Mouse (Mus musculus): ENCODE results near the gene Foxn2. TPM values are rescaled to one million over a fixed set of nuclear protein-coding genes. Genes with fewer than 3 reads are reported as not detected.

Foxn2 gene
- polyA plus RNA-seq (2014; fragmentation: Nextera tagmentation; extraction: Ambion mirVana): 7.2 and 8.2 TPM in 2 replicates

DNA sequence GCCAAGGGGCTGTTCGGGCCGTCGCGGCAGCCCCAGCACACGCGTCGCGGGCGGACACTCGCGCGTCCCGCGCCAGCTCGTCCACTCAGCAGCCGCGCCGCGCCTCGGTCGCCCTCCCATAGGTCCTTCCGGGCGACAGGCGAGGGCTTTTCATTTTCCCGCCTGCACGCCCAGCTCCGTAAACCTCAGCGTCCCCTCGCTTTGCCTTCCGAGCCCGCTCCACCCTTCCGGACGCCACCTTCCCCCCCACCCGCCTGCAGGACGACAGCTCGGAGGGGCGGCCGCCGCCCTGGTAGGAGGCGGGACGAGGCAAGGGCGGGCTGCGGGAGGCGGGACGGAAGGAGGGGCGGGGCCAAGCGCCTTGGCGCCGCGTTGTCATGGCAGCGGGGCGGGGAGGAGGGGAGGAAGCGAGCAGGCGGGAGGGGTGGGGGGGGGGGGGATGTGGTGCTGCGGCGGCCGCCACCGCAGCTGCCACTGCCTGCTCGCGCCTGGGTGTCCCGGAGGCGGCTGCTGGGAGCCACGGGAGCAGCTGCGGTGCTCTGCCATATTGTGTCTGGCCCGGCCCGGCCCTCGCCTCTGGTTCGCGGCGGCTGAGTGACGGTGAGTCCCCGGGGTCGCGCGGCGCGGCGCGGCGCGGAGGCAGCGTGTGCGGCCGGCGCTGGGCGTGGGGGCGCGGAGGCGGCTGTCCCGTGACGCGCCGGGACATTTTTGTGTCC, at the start of gene Foxn2:
Gene Foxn2, plus strand, starts transcription at position 427 of the 716 bp plus-strand sequence.
- Histone ChIP-seq H3K4me2 (peak within 1 kb of the TSS; percentile 81), H3K36me3 (ENCODE audit: control insufficient read depth, insufficient read depth, low read length) (no peaks in the 10 kb centered on the region), H3K4me3 (ENCODE audit: low read depth, low read length) (peak within 1 kb of the TSS; percentile 83), H3K9me3 (ENCODE audit: control insufficient read depth, low read length) (no peaks in the 10 kb centered on the region), H3K27ac (ENCODE audit: low read depth, low read length) (peak within 1 kb of the TSS; percentile 86), H3K9ac (ENCODE audit: low read length) (peak within 1 kb of the TSS; percentile 92), H3K27me3 (ENCODE audit: control insufficient read depth, insufficient read depth, low read length) (peaks cover 2% of the 10 kb centered on the region; the same call in 1 of the 2 replicates), H3K4me1 (ENCODE audit: control insufficient read depth, insufficient read depth, low read length) (peaks cover 3% of the 10 kb centered on the region; the same call in 1 of the 2 replicates)
- DNase-seq (ENCODE audit: low spot score, missing footprints) (peak; percentile 99), ATAC-seq (ENCODE audit: low FRiP score) (peak; percentile 92)
- WGBS: 0% methylated on average over 49 of the region's 93 CpGs

DNA sequence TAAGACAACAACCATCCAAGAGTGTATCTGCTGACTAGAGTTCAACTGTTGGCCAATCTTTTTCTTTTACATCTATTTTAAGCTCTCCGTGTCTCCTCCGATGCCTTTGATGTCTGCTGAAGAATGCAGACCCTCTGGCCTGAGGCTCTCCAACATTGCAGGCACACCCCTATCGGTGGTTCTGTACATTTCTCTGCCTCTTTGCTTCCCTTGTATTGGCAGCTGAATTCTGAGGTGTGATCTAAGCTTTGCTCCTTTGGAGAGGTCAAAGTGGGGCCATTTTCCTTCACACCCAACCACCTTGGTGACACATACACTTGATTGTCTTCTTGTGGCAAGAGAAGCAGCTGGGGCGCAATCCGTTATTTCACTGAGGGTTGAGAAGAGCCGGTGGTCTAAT, 43.0 kb upstream of the Foxn2 start:
- no peak overlapping the region for H3K27ac ChIP-seq (ENCODE audit: low read depth, low read length)
- H3K9me3 ChIP-seq (ENCODE audit: control insufficient read depth, low read length): no peaks in the 10 kb centered on the region
- no peak overlapping the region for H3K9ac ChIP-seq (ENCODE audit: low read length)
- DNase-seq (ENCODE audit: low spot score, missing footprints): no peak
- no peak for ATAC-seq (ENCODE audit: low FRiP score)
- H3K4me2 ChIP-seq: no peak overlapping the region
- no peaks in the 10 kb centered on the region for H3K27me3 ChIP-seq (ENCODE audit: control insufficient read depth, insufficient read depth, low read length)
- H3K4me1 ChIP-seq (ENCODE audit: control insufficient read depth, insufficient read depth, low read length): no peaks in the 10 kb centered on the region
- no peaks in the 10 kb centered on the region for H3K36me3 ChIP-seq (ENCODE audit: control insufficient read depth, insufficient read depth, low read length)
- 89% methylated on average over 6 of the region's 6 CpGs for WGBS
- H3K4me3 ChIP-seq (ENCODE audit: low read depth, low read length): no peak overlapping the region

DNA sequence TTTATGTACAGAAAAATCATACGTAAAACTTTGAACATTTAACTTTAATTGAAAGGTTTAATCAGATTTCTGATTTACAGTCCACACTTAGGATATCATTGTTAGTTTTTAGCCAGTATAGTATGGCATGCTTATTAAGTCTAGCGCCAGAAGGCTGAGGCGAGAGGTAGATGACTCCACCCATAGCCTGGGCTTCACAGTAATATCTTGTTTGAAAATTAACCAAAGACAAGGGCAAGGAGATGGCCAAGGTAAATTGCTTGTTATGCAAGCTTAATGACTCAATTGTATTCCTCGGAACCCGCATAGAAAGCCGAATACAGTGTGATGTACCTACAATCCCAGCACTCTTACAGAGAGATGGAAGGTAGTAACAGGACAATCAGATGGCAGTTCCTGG, 42.4 kb upstream of the Foxn2 start:
- no peak for ATAC-seq (ENCODE audit: low FRiP score)
- Histone ChIP-seq H3K27me3 (ENCODE audit: control insufficient read depth, insufficient read depth, low read length) (no peaks in the 10 kb centered on the region), H3K4me2 (no peak overlapping the region), H3K4me3 (ENCODE audit: low read depth, low read length) (no peak overlapping the region), H3K36me3 (ENCODE audit: control insufficient read depth, insufficient read depth, low read length) (no peaks in the 10 kb centered on the region), H3K4me1 (ENCODE audit: control insufficient read depth, insufficient read depth, low read length) (no peaks in the 10 kb centered on the region), H3K9ac (ENCODE audit: low read length) (no peak overlapping the region), H3K27ac (ENCODE audit: low read depth, low read length) (no peak overlapping the region), H3K9me3 (ENCODE audit: control insufficient read depth, low read length) (no peaks in the 10 kb centered on the region)
- DNase-seq (ENCODE audit: low spot score, missing footprints): no peak
- 97% methylated on average over 6 of the region's 6 CpGs for WGBS

DNA sequence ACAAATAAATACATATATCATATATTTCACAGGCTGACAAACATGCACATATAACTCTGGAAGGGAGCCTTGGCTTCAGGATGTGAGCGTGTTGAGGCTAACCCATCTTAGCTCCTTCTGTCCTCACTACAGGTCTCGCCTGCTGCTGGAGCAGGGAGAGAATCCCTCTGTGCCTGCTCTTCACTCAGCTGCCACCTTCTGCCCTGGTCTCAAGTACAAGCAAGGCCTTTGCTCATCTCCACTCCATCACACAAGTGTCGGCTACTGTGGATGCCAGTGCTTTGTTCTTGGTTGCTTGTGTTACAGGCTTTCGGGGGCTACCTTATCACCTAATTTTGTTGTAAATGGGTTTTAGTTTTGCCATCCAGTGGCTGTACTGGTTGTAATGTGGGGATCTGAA, 41.7 kb upstream of the Foxn2 start:
- no peak overlapping the region for H3K9ac ChIP-seq (ENCODE audit: low read length)
- peaks cover 3% of the 10 kb centered on the region; the same call in 1 of the 2 replicates for H3K27me3 ChIP-seq (ENCODE audit: control insufficient read depth, insufficient read depth, low read length)
- H3K4me1 ChIP-seq (ENCODE audit: control insufficient read depth, insufficient read depth, low read length): no peaks in the 10 kb centered on the region
- H3K27ac ChIP-seq (ENCODE audit: low read depth, low read length): no peak overlapping the region
- ATAC-seq (ENCODE audit: low FRiP score): no peak
- no peaks in the 10 kb centered on the region for H3K9me3 ChIP-seq (ENCODE audit: control insufficient read depth, low read length)
- H3K36me3 ChIP-seq (ENCODE audit: control insufficient read depth, insufficient read depth, low read length): no peaks in the 10 kb centered on the region
- H3K4me2 ChIP-seq: no peak overlapping the region
- no peak overlapping the region for H3K4me3 ChIP-seq (ENCODE audit: low read depth, low read length)
- WGBS: 82% methylated on average over 4 of the region's 4 CpGs
- DNase-seq (ENCODE audit: low spot score, missing footprints): no peak

DNA sequence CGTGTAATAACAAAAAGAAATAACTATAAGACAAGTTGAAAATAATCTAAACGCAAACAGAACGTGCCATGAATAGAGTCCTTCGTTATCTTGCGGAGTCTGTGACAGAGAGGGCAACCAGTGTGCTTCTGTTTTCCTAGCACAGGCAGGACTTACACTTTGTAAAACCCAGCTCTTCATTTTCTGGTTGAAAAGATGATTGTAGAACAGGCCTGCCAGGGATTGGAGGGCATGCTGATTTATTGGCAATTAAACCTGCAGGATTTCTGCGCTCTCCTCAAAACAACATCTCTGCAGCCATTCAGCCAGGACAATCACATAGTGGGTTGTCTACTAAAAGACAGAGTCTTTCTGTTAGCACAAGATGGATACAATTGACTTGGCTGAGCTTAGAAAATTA, 40.4 kb upstream of the Foxn2 start:
- ATAC-seq (ENCODE audit: low FRiP score) (no peak), DNase-seq (ENCODE audit: low spot score, missing footprints) (peak; percentile 37)
- Histone ChIP-seq H3K4me2 (no peak overlapping the region), H3K4me1 (ENCODE audit: control insufficient read depth, insufficient read depth, low read length) (peaks cover 8% of the 10 kb centered on the region; the same call in 1 of the 2 replicates), H3K36me3 (ENCODE audit: control insufficient read depth, insufficient read depth, low read length) (no peaks in the 10 kb centered on the region), H3K27me3 (ENCODE audit: control insufficient read depth, insufficient read depth, low read length) (peaks cover 3% of the 10 kb centered on the region; the same call in 1 of the 2 replicates), H3K9ac (ENCODE audit: low read length) (no peak overlapping the region), H3K9me3 (ENCODE audit: control insufficient read depth, low read length) (no peaks in the 10 kb centered on the region), H3K4me3 (ENCODE audit: low read depth, low read length) (no peak overlapping the region), H3K27ac (ENCODE audit: low read depth, low read length) (no peak overlapping the region)
- 72% methylated on average over 6 of the region's 6 CpGs for WGBS

DNA sequence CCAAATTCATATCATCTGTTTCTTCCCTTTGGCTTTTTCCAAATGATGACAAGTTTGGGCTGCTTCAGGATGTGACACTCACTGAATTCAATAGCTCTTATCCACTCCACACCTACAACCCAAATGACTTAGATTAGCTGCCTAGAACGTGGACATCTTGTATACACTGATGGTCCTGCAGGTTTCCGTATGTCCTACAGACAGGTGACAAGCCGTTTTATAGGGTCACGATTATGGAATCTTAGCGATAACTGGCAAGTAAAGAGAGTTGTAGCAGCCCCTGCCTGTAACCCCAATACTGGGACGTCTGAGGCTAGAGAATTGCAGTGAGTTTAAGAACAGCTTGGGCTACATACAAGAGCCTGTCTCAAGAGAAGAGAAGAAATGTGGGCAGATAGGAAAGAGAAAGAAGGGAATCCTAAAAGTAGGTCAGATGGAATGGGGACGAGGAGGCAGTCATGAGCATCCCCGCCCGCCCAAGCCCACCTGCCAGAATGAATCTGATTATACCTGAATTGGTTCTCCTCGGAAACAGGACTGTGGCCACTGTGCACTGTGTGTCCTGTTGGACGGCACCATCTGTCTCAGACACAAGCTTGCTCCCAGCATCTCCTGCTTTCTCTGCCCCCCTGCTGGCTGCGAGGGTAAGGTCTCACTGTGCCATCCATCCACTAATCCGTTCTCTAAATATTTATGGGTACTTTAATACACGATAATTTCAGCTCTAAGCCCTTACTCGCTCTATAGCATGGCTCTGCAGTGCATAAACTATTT, 39.6 kb upstream of the Foxn2 start:
- H3K27me3 ChIP-seq (ENCODE audit: control insufficient read depth, insufficient read depth, low read length): peaks cover 3% of the 10 kb centered on the region; the same call in 1 of the 2 replicates
- peaks cover 9% of the 10 kb centered on the region; the same call in 1 of the 2 replicates for H3K4me1 ChIP-seq (ENCODE audit: control insufficient read depth, insufficient read depth, low read length)
- DNase-seq (ENCODE audit: low spot score, missing footprints) (peak; percentile 75), ATAC-seq (ENCODE audit: low FRiP score) (0 out of 2 replicates have a peak, but pooled peaks have one; percentile 35)
- WGBS: 78% methylated on average over 15 of the region's 15 CpGs
- no peak overlapping the region for H3K27ac ChIP-seq (ENCODE audit: low read depth, low read length)
- H3K4me2 ChIP-seq: no peak overlapping the region
- no peak overlapping the region for H3K9ac ChIP-seq (ENCODE audit: low read length)
- no peak overlapping the region for H3K4me3 ChIP-seq (ENCODE audit: low read depth, low read length)
- no peaks in the 10 kb centered on the region for H3K9me3 ChIP-seq (ENCODE audit: control insufficient read depth, low read length)
- no peaks in the 10 kb centered on the region for H3K36me3 ChIP-seq (ENCODE audit: control insufficient read depth, insufficient read depth, low read length)

DNA sequence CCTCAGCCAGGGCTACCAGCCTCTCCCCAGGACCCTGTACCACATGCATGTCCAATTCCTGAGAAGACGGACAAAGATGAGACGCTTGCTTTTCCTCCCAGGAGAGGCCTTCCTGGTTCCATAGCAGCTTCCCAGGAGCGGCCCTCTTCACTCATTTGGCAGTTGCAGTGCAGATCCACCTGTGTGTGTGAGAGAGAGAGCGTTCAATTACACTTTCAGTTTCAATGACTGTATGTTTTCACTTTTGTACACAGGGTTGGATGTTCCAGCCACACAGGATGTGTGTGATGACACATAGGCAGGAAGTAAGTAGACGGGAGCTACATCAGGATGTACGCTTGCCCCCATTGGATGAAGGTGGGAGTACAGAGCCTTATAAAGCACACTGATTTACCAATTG, 37.2 kb upstream of the Foxn2 start:
- WGBS: 84% methylated on average over 6 of the region's 6 CpGs
- H3K27me3 ChIP-seq (ENCODE audit: control insufficient read depth, insufficient read depth, low read length): peaks cover 3% of the 10 kb centered on the region; the same call in 1 of the 2 replicates
- H3K4me1 ChIP-seq (ENCODE audit: control insufficient read depth, insufficient read depth, low read length): peaks cover 9% of the 10 kb centered on the region; the same call in 1 of the 2 replicates
- no peak overlapping the region for H3K9ac ChIP-seq (ENCODE audit: low read length)
- H3K36me3 ChIP-seq (ENCODE audit: control insufficient read depth, insufficient read depth, low read length): no peaks in the 10 kb centered on the region
- no peak overlapping the region for H3K27ac ChIP-seq (ENCODE audit: low read depth, low read length)
- DNase-seq (ENCODE audit: low spot score, missing footprints) (no peak), ATAC-seq (ENCODE audit: low FRiP score) (no peak)
- H3K4me2 ChIP-seq: no peak overlapping the region
- no peaks in the 10 kb centered on the region for H3K9me3 ChIP-seq (ENCODE audit: control insufficient read depth, low read length)
- H3K4me3 ChIP-seq (ENCODE audit: low read depth, low read length): no peak overlapping the region

DNA sequence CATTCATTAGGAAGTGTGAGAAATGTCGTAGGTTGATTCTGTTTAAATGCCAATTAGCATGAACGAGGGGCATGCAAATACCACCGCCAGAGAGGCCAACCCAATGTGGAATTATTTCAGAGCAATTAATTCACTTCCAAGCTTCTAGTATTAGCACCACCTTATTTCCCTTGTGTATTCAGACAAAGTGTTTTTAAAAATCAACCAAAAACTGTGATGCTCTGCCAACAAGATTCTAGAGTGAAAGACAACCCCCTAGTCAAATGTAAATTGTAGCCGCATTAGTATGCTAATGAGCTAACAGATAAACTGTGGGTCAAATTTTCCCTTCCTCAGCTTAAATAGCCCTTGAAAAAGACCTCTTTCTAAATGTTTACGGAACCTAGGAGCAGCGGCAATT, 36.0 kb upstream of the Foxn2 start:
- H3K4me1 ChIP-seq (ENCODE audit: control insufficient read depth, insufficient read depth, low read length): peaks cover 9% of the 10 kb centered on the region; the same call in 1 of the 2 replicates
- no peak overlapping the region for H3K27ac ChIP-seq (ENCODE audit: low read depth, low read length)
- ATAC-seq (ENCODE audit: low FRiP score) (no peak; the same call in 1 of the 2 replicates), DNase-seq (ENCODE audit: low spot score, missing footprints) (no peak)
- no peak overlapping the region for H3K9ac ChIP-seq (ENCODE audit: low read length)
- peak overlapping the region; percentile 35 for H3K4me2 ChIP-seq
- H3K27me3 ChIP-seq (ENCODE audit: control insufficient read depth, insufficient read depth, low read length): peaks cover 3% of the 10 kb centered on the region; the same call in 1 of the 2 replicates
- no peaks in the 10 kb centered on the region for H3K9me3 ChIP-seq (ENCODE audit: control insufficient read depth, low read length)
- WGBS: 7% methylated on average over 6 of the region's 6 CpGs
- no peaks in the 10 kb centered on the region for H3K36me3 ChIP-seq (ENCODE audit: control insufficient read depth, insufficient read depth, low read length)
- H3K4me3 ChIP-seq (ENCODE audit: low read depth, low read length): 0 out of 2 replicates have a peak overlapping the region, but pooled peaks have one; percentile 1

Measured in midbrain, embryonic 11.5 days (tissue).